Mouse (Mus musculus) liver, embryonic 14.5 days (tissue): ENCODE measurements at regions not wholly inside any gene's neighbourhood (a gene's known extent, or its start where the extent isn't known, plus 50 kb on each side); places are given as distances from the start of the nearest gene placed in this dataset.

Source experiments
- ATAC-seq: fragments of 200-750 bp; cut with Nextera tagmentation; 2 replicates; pipeline ENCODE4 v1.8.0; 2017; ENCODE audit warnings: moderate number of reproducible peaks, mild to moderate bottlenecking, moderate library complexity; ENCODE audit not compliant: insufficient read depth
- DNase-seq, 3 experiments: peaks; one replicate each; pipeline ENCODE4 v3.0.0-alpha.2; 2012 to 2013; ENCODE audit warnings: low read depth in 3 of 3, low spot score in 3 of 3
- H3K27ac ChIP-seq: fragments of 300-500 bp; sonication (generic); 2 replicates; pipeline ENCODE4 v1.5.1; 2014; ENCODE audit warnings: moderate library complexity, mild to moderate bottlenecking, control low read depth, inconsistent platforms
- H3K27me3 ChIP-seq: fragments of 300-500 bp; sonication (generic); 2 replicates; pipeline ENCODE4 v1.6.1; 2014; ENCODE audit warnings: mild to moderate bottlenecking, low read length, moderate library complexity; ENCODE audit not compliant: control insufficient read depth, insufficient read depth
- H3K36me3 ChIP-seq: fragments of 300-500 bp; sonication (generic); replicated peaks from 2 replicates; pipeline ENCODE4 v1.6.1; 2014; ENCODE audit warnings: low read depth; ENCODE audit not compliant: control insufficient read depth, insufficient read depth
- H3K4me1 ChIP-seq, 2 experiments: fragments of 200-500 bp in 1 of 2; fragments of 300-500 bp in 1 of 2; sonication (generic) in 1 of 2; replicated peaks; 2 replicates each; pipeline ENCODE4 v1.6.1; 2012 to 2014; ENCODE audit warnings: antibody characterized with exemption in 1 of 2, inconsistent platforms in 1 of 2, low read length in 1 of 2; ENCODE audit not compliant: control insufficient read depth in 2 of 2, insufficient read depth in 2 of 2
- H3K4me2 ChIP-seq: fragments of 300-500 bp; sonication (generic); 2 replicates; pipeline ENCODE4 v1.6.1; 2014; ENCODE audit warnings: low read depth, mild to moderate bottlenecking, control low read depth, moderate library complexity
- H3K4me3 ChIP-seq, 2 experiments: fragments of 200-500 bp in 1 of 2; fragments of 300-500 bp in 1 of 2; sonication (generic) in 1 of 2; 2 replicates each; pipeline ENCODE4 v1.5.1; 2012 to 2014; ENCODE audit warnings: low read depth in 2 of 2, low read length in 2 of 2, mild to moderate bottlenecking in 2 of 2, control low read depth in 1 of 2, inconsistent platforms in 1 of 2, moderate library complexity in 1 of 2; ENCODE audit not compliant: insufficient read depth in 1 of 2
- H3K9ac ChIP-seq: fragments of 300-500 bp; sonication (generic); replicated peaks from 2 replicates; pipeline ENCODE4 v1.6.1; 2014; ENCODE audit warnings: mild to moderate bottlenecking, control low read depth, moderate library complexity
- H3K9me3 ChIP-seq: fragments of 300-500 bp; sonication (generic); 2 replicates; pipeline ENCODE4 v1.6.1; 2016; ENCODE audit warnings: low read length, mixed read lengths; ENCODE audit not compliant: control insufficient read depth
- CTCF ChIP-seq: IDR thresholded peaks from 2 replicates; pipeline ENCODE4 v1.5.1; 2016; ENCODE audit warnings: antibody characterized with exemption, low read depth, control low read depth
- EP300 ChIP-seq: IDR thresholded peaks from 2 replicates; pipeline ENCODE4 v1.6.1; 2016; ENCODE audit warnings: antibody characterized with exemption, low read depth
- WGBS: fragments of 180-500 bp; shearing (Covaris S2); extraction: QIAGEN DNeasy Blood & Tissue Kit; methylation state at CpG from one replicate; pipeline ENCODE4 v1.1.7; 2014; ENCODE audit not compliant: insufficient replicate concordance; 5-methylcytosine and 5-hydroxymethylcytosine counted together

DNA sequence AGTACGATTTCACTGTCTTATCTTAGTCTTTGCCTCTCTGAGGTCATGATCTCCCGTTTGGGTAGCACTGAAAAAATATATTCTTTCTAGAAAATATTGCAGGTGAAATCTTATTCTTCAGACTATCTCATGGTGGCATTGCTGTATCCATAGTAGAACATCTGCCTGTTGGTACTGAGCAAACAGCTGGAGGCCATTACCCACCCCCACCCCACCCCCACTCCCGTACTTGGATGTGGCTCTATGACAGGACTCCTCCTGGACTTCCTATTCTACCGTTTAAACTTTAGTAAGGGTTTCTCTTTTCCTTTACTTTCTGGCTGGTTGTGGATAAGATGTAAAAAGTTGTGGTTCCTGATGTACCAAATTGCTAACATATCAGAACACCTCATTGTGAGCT is 53.3 kb upstream of the Ccn2 start:
- Histone ChIP-seq H3K27ac (no peak overlapping the region), H3K9ac (no peak overlapping the region), H3K4me1 (no peaks in the 10 kb centered on the region), H3K36me3 (no peaks in the 10 kb centered on the region), H3K4me2 (no peak overlapping the region), H3K9me3 (no peaks in the 10 kb centered on the region), H3K4me3 (no peak overlapping the region), H3K27me3 (no peaks in the 10 kb centered on the region)
- WGBS, result 51% methylated on average over 4 of the region's 4 CpGs
- ATAC-seq (no peak), DNase-seq (no peak)
- TF ChIP-seq EP300 (no peak), CTCF (no peak)
